Mouse (Mus musculus): ENCODE results near the gene Gm21860.
"Not testable (repeated sequence)": the region's sequence is repeated elsewhere in the genome, so short reads cannot be mapped to it uniquely, and the experiment has no call there.

The Gm21860 gene

DNA sequence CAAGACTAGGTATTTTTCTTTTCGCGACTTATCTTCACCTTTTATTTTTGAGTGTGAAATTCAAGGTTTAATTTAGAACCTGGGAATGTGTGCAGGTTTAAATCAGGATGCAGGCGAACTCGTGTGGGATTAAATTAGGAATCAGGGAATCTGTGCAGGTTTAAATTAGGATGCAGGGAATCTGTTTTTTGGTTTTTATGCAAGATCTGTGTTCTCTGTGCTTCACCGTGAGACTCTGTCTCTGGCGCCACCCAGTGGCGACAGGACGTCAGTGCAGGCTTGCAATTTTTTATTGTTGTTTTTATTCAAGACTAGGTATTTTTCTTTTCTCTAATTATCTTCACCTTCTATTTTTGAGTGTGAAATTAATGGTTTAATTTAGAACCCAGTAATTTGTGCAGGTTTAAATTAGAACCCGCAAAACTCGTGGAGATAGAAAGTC, 22.5 kb downstream of the Gm21860 start:
- peak; percentile 99 for DNase-seq (ENCODE audit: low read depth, low spot score)

- DNase-seq (ENCODE audit: low read depth, low spot score): not testable (repeated sequence)
Observed at GRCm38 (mm10) chrY:90731593-90731955, 23.0 kb downstream of the Gm21860 start.

- DNase-seq (ENCODE audit: low read depth, low spot score): peak; percentile 50
Observed at GRCm38 (mm10) chrY:90730908-90731592, 23.6 kb downstream of the Gm21860 start.

GRCm38 (mm10) chrY:90729816-90730303, 24.8 kb downstream of the Gm21860 start:
- DNase-seq (ENCODE audit: low read depth, low spot score): not testable (repeated sequence)

- DNase-seq (ENCODE audit: low read depth, low spot score): peak; percentile 35
Observed at GRCm38 (mm10) chrY:90728905-90729256, 25.7 kb downstream of the Gm21860 start.

DNA sequence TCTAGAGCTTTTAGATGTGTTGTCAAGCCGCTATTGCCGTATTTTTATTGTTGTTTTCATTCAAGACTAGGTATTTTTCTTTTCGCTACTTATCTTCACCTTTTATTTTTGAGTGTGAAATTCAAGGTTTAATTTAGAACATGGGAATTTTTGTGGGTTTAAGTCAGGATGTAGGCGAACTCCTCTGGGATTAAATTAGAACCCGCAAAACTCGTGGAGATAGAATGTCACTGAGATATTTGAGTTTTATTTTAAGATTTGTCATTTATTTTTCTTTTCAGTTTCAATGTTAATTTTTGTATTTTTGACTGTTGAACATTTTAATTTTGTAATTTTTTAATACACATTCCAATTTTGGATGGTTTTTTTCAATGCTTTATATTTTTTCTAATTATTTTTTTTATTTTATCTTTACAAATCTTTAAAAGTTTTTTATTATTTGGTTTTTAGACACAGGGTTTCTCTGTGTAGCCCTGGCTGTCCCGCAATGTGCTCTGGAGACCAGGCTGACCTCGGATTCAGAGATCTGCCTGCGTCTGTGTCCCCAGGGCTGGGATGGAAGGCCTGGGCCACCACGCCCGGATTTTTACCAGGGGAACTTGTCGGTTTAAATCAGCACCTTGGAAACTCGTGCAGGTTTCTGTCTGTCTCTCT, 26.2 kb downstream of the Gm21860 start:
- DNase-seq (ENCODE audit: low read depth, low spot score): not testable (repeated sequence)

DNA sequence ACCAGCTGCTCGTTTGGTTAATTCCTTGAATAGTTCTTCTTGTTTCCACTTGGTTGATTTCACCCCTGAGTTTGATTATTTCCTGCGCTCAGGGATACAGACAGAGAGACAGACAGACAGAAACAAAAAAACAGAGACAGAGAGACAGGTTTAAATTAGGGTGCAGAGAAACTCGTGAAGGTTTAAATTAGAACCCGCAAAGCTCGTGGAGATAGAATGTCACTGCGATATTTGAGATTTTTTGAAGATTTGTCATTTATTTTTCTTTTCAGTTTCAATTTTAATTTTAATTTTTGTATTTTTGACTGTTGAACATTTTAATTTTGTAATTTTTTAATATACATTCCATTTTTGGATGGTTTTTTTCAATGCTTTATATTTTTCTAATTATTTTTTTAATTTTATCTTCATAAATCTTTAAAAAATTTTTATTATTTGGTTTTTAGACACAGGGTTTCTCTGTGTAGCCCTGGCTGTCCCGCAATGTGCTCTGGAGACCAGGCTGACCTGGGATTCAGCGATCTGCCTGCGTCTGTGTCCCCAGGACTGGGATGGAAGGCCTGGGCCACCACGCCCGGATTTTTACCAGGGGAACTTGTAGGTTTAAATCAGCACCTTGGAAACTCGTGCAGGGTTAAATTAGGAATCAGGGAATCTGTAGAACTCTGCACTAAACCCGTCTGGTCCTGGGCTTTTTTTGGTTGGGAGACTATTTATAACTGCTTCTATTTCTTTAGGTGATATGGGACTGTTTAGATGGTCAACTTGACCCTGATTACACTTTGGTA, 27.3 kb downstream of the Gm21860 start:
- peak; percentile 50 for DNase-seq (ENCODE audit: low read depth, low spot score)

DNA sequence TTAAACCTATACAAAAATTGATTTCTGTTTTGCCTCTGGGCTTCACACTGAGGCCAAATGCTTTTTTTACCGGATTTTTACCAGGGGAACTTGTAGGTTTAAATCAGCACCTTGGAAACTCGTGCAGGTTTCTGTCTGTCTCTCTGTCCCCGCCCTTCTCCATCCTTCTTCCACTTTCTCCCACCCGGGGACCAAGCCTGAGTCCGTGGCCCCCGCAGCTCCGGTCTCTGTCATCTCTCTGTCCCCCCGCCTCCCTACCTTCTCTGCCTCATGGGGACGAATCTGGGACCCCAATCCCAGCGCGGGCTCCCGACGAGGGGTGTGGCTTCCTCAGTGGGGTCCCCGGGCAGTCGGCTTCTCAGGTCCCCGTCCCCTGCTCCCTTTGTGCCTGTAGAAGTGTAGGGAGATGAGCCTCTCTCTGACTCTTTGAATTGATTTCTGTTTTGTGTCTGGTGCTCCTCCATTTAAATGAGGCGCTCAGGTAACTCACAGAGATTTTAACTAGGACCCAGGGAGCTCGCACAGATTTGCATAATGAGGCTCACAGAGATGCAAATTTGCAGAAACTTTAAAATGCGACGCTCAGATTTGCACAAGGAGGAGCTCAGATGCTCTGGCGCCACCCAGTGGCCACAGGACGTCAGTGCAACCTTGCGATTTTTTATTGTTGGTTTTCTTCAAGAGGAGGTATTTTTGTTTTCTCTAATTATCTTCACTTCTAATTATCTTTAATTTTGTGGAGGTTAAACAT, 28.7 kb downstream of the Gm21860 start:
- DNase-seq (ENCODE audit: low read depth, low spot score): peak; percentile 87

- not testable (repeated sequence) for DNase-seq (ENCODE audit: low read depth, low spot score)
Observed at GRCm38 (mm10) chrY:90725166-90725565, 29.5 kb downstream of the Gm21860 start.

DNA sequence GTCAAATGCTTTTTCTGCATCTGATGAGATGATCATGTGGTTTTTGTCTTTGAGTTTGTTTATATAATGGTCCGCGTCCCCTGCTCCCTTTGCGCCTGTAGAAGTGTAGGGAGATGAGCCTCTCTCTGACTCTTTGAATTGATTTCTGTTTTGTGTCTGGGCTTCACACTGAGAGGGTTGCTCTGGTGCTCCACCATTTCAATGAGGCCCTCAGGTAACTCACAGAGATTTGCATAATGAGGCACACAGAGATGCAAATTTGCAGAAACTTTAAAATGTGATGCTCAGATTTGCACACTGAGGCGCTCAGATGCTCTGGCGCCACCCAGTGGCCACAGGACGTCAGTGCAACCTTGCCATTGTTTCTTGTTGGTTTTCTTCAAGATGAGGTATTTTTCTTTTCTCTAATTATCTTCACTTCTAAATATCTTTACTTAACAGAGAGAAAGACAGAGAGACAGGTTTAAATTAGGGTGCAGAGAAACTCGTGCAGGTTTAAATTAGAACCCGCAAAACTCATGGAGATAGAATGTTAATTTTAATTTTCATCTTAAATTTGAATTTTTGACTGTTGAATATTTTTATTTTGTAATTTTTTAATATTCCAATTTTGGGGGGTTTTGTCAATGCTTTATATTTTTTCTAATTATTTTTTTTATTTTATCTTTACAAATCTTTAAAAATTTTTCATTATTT, 30.5 kb downstream of the Gm21860 start:
- DNase-seq (ENCODE audit: low read depth, low spot score): peak; percentile 41

DNA sequence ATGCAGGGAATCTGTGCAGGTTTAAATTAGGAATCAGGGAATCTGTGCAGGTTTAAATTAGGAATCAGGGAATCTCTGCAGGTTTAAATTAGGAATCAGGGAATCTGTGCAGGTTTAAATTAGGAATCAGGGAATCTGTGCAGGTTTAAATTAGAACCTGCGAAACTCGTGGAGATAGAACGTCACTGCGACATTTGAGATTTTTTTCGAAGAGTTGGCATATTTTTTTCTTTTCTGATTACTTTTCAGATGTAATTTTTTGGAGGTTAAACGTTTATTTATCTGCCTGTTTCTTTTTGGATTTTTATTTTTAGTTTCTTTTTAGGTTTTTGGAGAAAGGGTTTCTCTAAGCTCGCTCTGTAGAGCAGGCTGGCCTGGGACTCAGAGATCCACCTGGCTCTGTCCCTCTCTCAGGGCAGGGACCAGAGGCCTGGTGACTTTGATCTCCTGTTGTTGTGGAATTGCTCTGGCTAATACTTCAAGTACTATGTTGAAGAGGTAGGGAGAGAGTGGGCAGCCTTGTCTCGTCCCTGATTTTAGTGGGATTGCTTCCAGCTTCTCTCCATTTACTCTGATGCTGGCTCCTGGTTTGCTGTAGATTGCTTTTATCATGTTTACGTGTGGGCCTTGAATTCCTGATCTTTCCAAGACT, 31.2 kb downstream of the Gm21860 start:
- DNase-seq (ENCODE audit: low read depth, low spot score): not testable (repeated sequence)

GRCm38 (mm10) chrY:90720505-90720904, 34.1 kb downstream of the Gm21860 start:
- DNase-seq (ENCODE audit: low read depth, low spot score): not testable (repeated sequence)

- peak; percentile 51 for DNase-seq (ENCODE audit: low read depth, low spot score)
Observed at GRCm38 (mm10) chrY:90719403-90720232, 35.0 kb downstream of the Gm21860 start.

GRCm38 (mm10) chrY:90718583-90719402, 35.8 kb downstream of the Gm21860 start:
- peak; percentile 54 for DNase-seq (ENCODE audit: low read depth, low spot score)

DNA sequence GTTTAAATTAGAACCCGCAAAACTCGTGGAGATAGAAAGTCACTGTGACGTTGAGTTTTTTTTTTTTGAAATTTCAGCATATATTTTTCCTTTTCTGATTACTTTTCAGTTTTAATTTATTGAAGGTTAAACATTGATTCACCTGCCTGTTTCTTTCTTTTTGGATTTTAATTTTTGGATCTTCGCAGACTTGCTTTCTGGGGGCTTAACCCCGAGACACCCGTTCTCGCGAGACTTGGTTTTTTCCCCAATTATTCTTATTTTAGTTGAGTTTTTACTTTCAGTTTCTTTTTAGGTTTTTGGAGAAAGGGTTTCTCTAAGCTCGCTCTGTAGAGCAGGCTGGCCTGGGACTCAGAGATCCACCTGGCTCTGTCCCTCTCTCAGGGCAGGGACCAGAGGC, 36.6 kb downstream of the Gm21860 start:
- not testable (repeated sequence) for DNase-seq (ENCODE audit: low read depth, low spot score)

DNA sequence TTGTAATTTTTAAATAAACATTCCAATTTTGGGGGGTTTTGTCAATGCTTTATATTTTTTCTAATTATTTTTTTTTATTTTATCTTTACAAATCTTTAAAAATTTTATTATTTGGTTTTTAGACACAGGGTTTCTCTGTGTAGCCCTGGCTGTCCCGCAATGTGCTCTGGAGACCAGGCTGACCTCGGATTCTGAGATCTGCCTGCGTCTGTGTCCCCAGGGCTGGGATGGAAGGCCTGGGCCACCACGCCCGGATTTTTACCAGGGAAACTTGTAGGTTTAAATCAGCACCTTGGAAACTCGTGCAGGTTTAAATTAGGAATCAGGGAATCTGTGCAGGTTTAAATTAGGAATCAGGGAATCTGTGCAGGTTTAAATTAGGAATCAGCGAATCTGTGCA, 37.1 kb downstream of the Gm21860 start:
- not testable (repeated sequence) for DNase-seq (ENCODE audit: low read depth, low spot score)
